Mouse (Mus musculus) thymus, adult 2 months (tissue): Measurements from ENCODE around the gene Olfr1097.

Source experiments
- CTCF ChIP-seq: fragments of 200-500 bp; IDR thresholded peaks from 2 replicates; pipeline ENCODE4 v1.5.1; 2012; ENCODE audit warnings: mild to moderate bottlenecking, control low read depth, low read length, moderate library complexity, borderline replicate concordance; ENCODE audit not compliant: control insufficient read depth, poor library complexity, insufficient read depth; ENCODE audit errors: extremely low read depth
- POLR2A ChIP-seq: fragments of 200-500 bp; IDR thresholded peaks from 2 replicates; pipeline ENCODE4 v1.6.1; 2012; ENCODE audit warnings: mild to moderate bottlenecking, low read length, control low read depth, moderate library complexity; ENCODE audit not compliant: control insufficient read depth, poor library complexity, insufficient read depth; ENCODE audit errors: extremely low read depth

DNA sequence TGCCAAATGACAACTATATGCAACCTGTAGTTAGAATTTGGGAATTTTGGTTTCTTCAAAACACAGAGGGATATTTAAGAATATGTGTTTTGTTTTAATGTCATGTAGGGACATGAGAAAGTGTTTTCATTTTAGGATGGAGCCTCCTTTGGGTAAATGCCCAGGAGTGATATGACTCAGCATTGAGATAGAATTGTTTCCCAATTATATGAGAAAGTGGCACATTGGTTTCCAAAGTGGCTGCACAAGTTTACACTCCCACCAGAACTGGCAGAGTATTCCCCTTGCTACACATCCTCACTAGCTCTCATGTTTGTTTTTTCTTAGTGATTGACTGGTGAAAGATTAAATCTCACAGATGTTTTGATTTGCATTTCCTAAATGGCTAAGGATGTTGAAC lies 34.5 kb upstream of the Olfr1097 start:
- TF ChIP-seq POLR2A (no peak), CTCF (no peak)
